Mouse (Mus musculus): ENCODE data around the gene Gsg1l.

- TF ChIP-seq CTCF (IDR thresholded peaks at IDR 0.05; ENCODE audit: extremely low read depth, insufficient read length, insufficient replicate concordance, low read depth, low read length), result no peak
- no peak for TF ChIP-seq POLR2A (IDR thresholded peaks at IDR 0.05; ENCODE audit: low read depth, low read length)
Measured at GRCm38 (mm10) chr7:125943511-125943910, 138.7 kb downstream of the Gsg1l start.

Measured in small intestine, adult 2 months (tissue).